Mouse (Mus musculus): ENCODE data around the gene Slc12a8. TPM values are rescaled to one million over a fixed set of nuclear protein-coding genes. Genes with fewer than 3 reads are reported as not detected.

Gene Slc12a8
- total and polyA plus RNA-seq, 3 experiments: 12.2 to 17.4 (median 16.5) TPM

DNA sequence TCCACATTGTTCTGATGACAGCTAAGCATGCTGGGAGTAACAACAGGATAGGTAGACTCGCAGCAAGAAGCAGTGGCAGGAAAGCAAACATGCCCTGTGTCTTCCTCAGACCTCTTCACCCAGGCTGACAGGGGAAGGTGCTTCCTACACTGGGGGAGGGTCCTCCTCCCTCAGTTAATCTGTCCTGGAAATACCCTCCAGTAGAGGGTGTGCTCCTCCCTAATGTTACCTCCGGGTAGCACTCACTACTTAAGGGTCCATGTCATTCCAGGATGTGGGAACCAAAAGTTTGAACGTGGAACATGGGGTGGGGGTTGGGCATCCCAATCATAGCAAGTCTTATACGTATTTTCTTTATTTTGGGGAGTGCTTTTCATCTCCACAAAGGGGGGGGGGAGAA is 5.4 kb downstream of the Slc12a8 start:
- dilution Hi-C loops (cut with MboI; ENCODE audit: extremely low pct_ligation_motif_present, extremely low pct_unique_long_range_greater_than_20kb, low sequenced_read_pairs): no loop called here
- no peaks in the 10 kb centered on the region for H3K27me3 ChIP-seq (replicated peaks)
- H3K27ac ChIP-seq (ENCODE audit: insufficient read depth, low read depth): no peak overlapping the region
- DNase-seq (ENCODE audit: extremely low read depth): no peak
- TF ChIP-seq USF1 (IDR thresholded peaks at IDR 0.05; ENCODE audit: low read depth, low read length): no peak
- TF ChIP-seq UBTF (IDR thresholded peaks at IDR 0.05; ENCODE audit: low read depth, low read length): no peak
- no peak for TF ChIP-seq POLR2A (IDR thresholded peaks at IDR 0.05; ENCODE audit: low read depth, low read length)
- TF ChIP-seq SIN3A (IDR thresholded peaks at IDR 0.05; ENCODE audit: low read length): no peak
- 0 out of 2 replicates have a peak, but pooled peaks have one; percentile 15 for TF ChIP-seq CHD2 (IDR thresholded peaks at IDR 0.05; ENCODE audit: low read length)
- TF ChIP-seq CTCF (conservative IDR thresholded peaks at IDR 0.05 in 1 of 2, IDR thresholded peaks at IDR 0.05 in 1 of 2; ENCODE audit: low read depth in 2 of 2, low read length in 2 of 2): no peak
- in situ Hi-C loops (cut with MboI; ENCODE audit: low pct_ligation_motif_present, low pct_unique_long_range_greater_than_20kb, low sequenced_read_pairs): no loop called here
- no peak overlapping the region for H3K4me2 ChIP-seq (ENCODE audit: insufficient read depth, low read depth, poor library complexity, severe bottlenecking)
- H3K9me3 ChIP-seq (replicated peaks; ENCODE audit: low read length): peaks cover under 1% of the 10 kb centered on the region
- no peak overlapping the region for H3K9ac ChIP-seq (ENCODE audit: insufficient read depth, low read depth)
- peaks cover 0 to 2% of the 10 kb centered on the region in 2 experiments; a peak in 1 of 4 replicates for H3K4me1 ChIP-seq (ENCODE audit: control insufficient read depth in 1 of 2, insufficient read depth in 2 of 2)
- H3K36me3 ChIP-seq (replicated peaks in 1 of 2; ENCODE audit: control insufficient read depth in 1 of 2, insufficient read depth in 1 of 2, low read length in 1 of 2): no peaks in the 10 kb centered on the region
- no peaks in the 10 kb centered on the region for H3K79me2 ChIP-seq (replicated peaks; ENCODE audit: control insufficient read depth, extremely low read depth, insufficient read depth, poor library complexity, severe bottlenecking)
- no peak overlapping the region for H3K4me3 ChIP-seq (replicated peaks in 1 of 3; ENCODE audit: low read depth in 2 of 3, low read length in 2 of 3, poor library complexity in 1 of 3)

DNA sequence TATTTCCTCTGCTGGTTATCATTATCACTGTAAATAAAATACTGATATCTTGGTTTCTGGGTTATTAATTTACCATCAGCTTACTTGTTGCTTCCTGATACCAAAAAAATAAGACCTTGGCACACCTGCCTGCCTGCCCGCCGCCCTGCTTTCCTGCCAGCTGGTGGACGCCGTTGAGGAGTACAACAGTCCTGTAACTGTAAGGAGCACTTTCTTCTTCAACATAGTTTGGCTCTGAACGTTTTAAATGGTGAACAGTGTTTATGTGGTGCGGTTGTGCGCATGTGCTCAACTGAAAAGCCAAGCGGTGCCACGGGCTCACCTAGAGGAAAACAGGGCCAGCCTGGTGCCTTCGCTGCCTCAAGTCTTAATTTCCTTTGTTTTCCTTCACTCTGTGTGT is 6.4 kb downstream of the Slc12a8 start:
- no peaks in the 10 kb centered on the region for H3K27me3 ChIP-seq (replicated peaks)
- no peak for TF ChIP-seq E2F4 (IDR thresholded peaks at IDR 0.05; ENCODE audit: insufficient replicate concordance, low read depth, low read length)
- no peak for TF ChIP-seq ZNF384 (IDR thresholded peaks at IDR 0.05; ENCODE audit: low read depth, low read length)
- TF ChIP-seq MYC (IDR thresholded peaks at IDR 0.05; ENCODE audit: low read depth, low read length): no peak
- no peak for TF ChIP-seq NELFE (IDR thresholded peaks at IDR 0.05; ENCODE audit: low read depth, low read length)
- no peak for TF ChIP-seq CHD1 (IDR thresholded peaks at IDR 0.05; ENCODE audit: low read depth, low read length)
- TF ChIP-seq POLR2AphosphoS2 (IDR thresholded peaks at IDR 0.05; ENCODE audit: low read depth, low read length): no peak
- no peak for TF ChIP-seq JUN (IDR thresholded peaks at IDR 0.05; ENCODE audit: insufficient read depth, low read depth, low read length)
- no peak for TF ChIP-seq TBP (conservative IDR thresholded peaks at IDR 0.05; ENCODE audit: low read depth, low read length)
- TF ChIP-seq PAX5 (IDR thresholded peaks at IDR 0.05; ENCODE audit: low read length): no peak
- TF ChIP-seq TCF12 (IDR thresholded peaks at IDR 0.05; ENCODE audit: low read depth, low read length): no peak
- no peak for TF ChIP-seq UBTF (IDR thresholded peaks at IDR 0.05; ENCODE audit: low read depth, low read length)
- TF ChIP-seq USF2 (conservative IDR thresholded peaks at IDR 0.05; ENCODE audit: low read depth, low read length): no peak
- no peak for TF ChIP-seq EP300 (IDR thresholded peaks at IDR 0.05; ENCODE audit: low read length)
- no peak for TF ChIP-seq USF1 (IDR thresholded peaks at IDR 0.05; ENCODE audit: low read depth, low read length)
- TF ChIP-seq RAD21 (IDR thresholded peaks at IDR 0.05; ENCODE audit: low read depth, low read length): no peak
- TF ChIP-seq MAZ (IDR thresholded peaks at IDR 0.05; ENCODE audit: low read depth, low read length): no peak
- no peak for TF ChIP-seq MAFK (IDR thresholded peaks at IDR 0.05; ENCODE audit: insufficient replicate concordance, low read length)
- no peak for TF ChIP-seq ZC3H11A (IDR thresholded peaks at IDR 0.05; ENCODE audit: low read depth, low read length)
- TF ChIP-seq SIN3A (IDR thresholded peaks at IDR 0.05; ENCODE audit: low read length): no peak
- no peak overlapping the region for H3K27ac ChIP-seq (ENCODE audit: insufficient read depth, low read depth)
- no peak for DNase-seq (ENCODE audit: extremely low read depth)
- no peak overlapping the region for H3K4me2 ChIP-seq (ENCODE audit: insufficient read depth, low read depth, poor library complexity, severe bottlenecking)
- H3K79me2 ChIP-seq (replicated peaks; ENCODE audit: control insufficient read depth, extremely low read depth, insufficient read depth, poor library complexity, severe bottlenecking): no peaks in the 10 kb centered on the region
- H3K9me3 ChIP-seq (replicated peaks; ENCODE audit: low read length): peaks cover 8% of the 10 kb centered on the region
- no peak overlapping the region for H3K4me3 ChIP-seq (replicated peaks in 1 of 3; ENCODE audit: low read depth in 2 of 3, low read length in 2 of 3, poor library complexity in 1 of 3)
- dilution Hi-C loops (cut with MboI; ENCODE audit: extremely low pct_ligation_motif_present, extremely low pct_unique_long_range_greater_than_20kb, low sequenced_read_pairs): no loop called here
- in situ Hi-C loops (cut with MboI; ENCODE audit: low pct_ligation_motif_present, low pct_unique_long_range_greater_than_20kb, low sequenced_read_pairs): no loop called here
- peaks cover 0 to 2% of the 10 kb centered on the region in 2 experiments; a peak in 1 of 4 replicates for H3K4me1 ChIP-seq (ENCODE audit: control insufficient read depth in 1 of 2, insufficient read depth in 2 of 2)
- H3K9ac ChIP-seq (ENCODE audit: insufficient read depth, low read depth): no peak overlapping the region
- H3K36me3 ChIP-seq (replicated peaks in 1 of 2; ENCODE audit: control insufficient read depth in 1 of 2, insufficient read depth in 1 of 2, low read length in 1 of 2): no peaks in the 10 kb centered on the region
